Mouse (Mus musculus) heart, adult 2 months (tissue): ENCODE measurements at regions not wholly inside any gene's neighbourhood (a gene's known extent, or its start where the extent isn't known, plus 50 kb on each side); places are given as distances from the start of the nearest gene placed in this dataset.

ENCODE experiments used
- DNase-seq, 2 experiments: peaks; one replicate each; pipeline ENCODE4 v3.0.0; 2021
- H3K27ac ChIP-seq: fragments of 200-600 bp; 2 replicates; pipeline ENCODE4 v1.8.1; 2022
- H3K27me3 ChIP-seq: fragments of 200-500 bp; 2 replicates; pipeline ENCODE4 v1.6.1; 2012; ENCODE audit warnings: mild to moderate bottlenecking, low read length, inconsistent platforms, mixed read lengths; ENCODE audit not compliant: control insufficient read depth, insufficient read depth
- H3K36me3 ChIP-seq: fragments of 200-500 bp; 2 replicates; pipeline ENCODE4 v1.6.1; 2012; ENCODE audit warnings: low read length, inconsistent platforms; ENCODE audit not compliant: control insufficient read depth, insufficient read depth
- H3K4me1 ChIP-seq: fragments of 200-500 bp; 2 replicates; pipeline ENCODE4 v1.6.1; 2011; ENCODE audit warnings: low read length; ENCODE audit not compliant: control insufficient read depth, insufficient read depth
- H3K4me3 ChIP-seq: fragments of 200-600 bp; 2 replicates; pipeline ENCODE4 v1.8.1; 2022
- H3K79me2 ChIP-seq: fragments of 200-500 bp; replicated peaks from 2 replicates; pipeline ENCODE4 v1.6.1; 2012; ENCODE audit warnings: mild to moderate bottlenecking, inconsistent platforms, low read length, moderate library complexity, mixed read lengths; ENCODE audit not compliant: control insufficient read depth, insufficient read depth
- H3K9ac ChIP-seq: fragments of 200-500 bp; 2 replicates; pipeline ENCODE4 v1.6.1; 2012; ENCODE audit warnings: low read depth, mild to moderate bottlenecking, control low read depth, inconsistent platforms, low read length, mixed read lengths
- CTCF ChIP-seq: fragments of 200-600 bp; IDR thresholded peaks from 2 replicates; pipeline ENCODE4 v1.8.1; 2022; ENCODE audit warnings: antibody characterized with exemption, mild to moderate bottlenecking, moderate library complexity
- EP300 ChIP-seq: fragments of 200-500 bp; IDR thresholded peaks from 2 replicates; pipeline ENCODE4 v1.6.1; 2011; ENCODE audit warnings: low read depth, low read length, control low read depth; ENCODE audit not compliant: insufficient read depth
- POLR2A ChIP-seq: fragments of 200-500 bp; IDR thresholded peaks from 2 replicates; pipeline ENCODE4 v1.6.1; 2011; ENCODE audit warnings: mild to moderate bottlenecking, low read depth, low read length, control low read depth; ENCODE audit not compliant: insufficient read depth
- WGBS: fragments of 180-500 bp; shearing (Covaris S2); methylation state at CpG from one replicate; pipeline ENCODE4 v1.1.7; 2018; 5-methylcytosine and 5-hydroxymethylcytosine counted together
- intact Hi-C: fragments of 180-260 bp; cut with DNase I; formaldehyde crosslinking; loops from one replicate; pipeline ENCODE4 v1.15.1; 2025

GRCm38 (mm10) chr16:42648531-42649142 is 227.0 kb upstream of the Zbtb20 start:
- no peak overlapping the region for H3K9ac ChIP-seq
- H3K27me3 ChIP-seq: no peaks in the 10 kb centered on the region
- TF ChIP-seq CTCF: no peak
- no peak for TF ChIP-seq EP300
- TF ChIP-seq POLR2A: no peak
- no peaks in the 10 kb centered on the region for H3K36me3 ChIP-seq
- H3K4me3 ChIP-seq: no peak overlapping the region
- H3K4me1 ChIP-seq: no peaks in the 10 kb centered on the region
- no peaks in the 10 kb centered on the region for H3K79me2 ChIP-seq
- 85% methylated on average over 5 of the region's 5 CpGs for WGBS
- DNase-seq: no peak
- intact Hi-C loops: no loop called here
- no peak overlapping the region for H3K27ac ChIP-seq

DNA sequence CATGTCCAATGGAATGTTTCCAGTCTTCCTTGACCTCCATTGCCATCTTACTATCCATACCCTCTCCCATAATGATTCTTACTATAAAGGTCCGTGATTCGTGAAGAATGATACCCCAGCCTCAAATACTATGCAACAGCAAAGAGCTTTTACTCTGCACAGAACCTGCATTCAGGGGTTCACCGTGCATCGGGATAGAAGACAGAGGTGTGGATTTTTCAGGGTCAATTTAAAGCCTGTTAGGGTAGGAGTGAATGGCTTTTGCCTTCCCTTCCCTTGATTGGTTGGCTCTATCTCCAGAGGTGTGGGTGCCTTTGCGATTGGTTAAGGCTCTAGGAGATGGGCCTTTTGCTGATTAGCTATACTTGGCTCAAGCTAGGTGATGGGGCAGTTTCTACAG is 227.9 kb upstream of the Zbtb20 start:
- 95% methylated on average over 5 of the region's 5 CpGs for WGBS
- TF ChIP-seq CTCF: no peak
- no peak for TF ChIP-seq POLR2A
- TF ChIP-seq EP300: no peak

DNA sequence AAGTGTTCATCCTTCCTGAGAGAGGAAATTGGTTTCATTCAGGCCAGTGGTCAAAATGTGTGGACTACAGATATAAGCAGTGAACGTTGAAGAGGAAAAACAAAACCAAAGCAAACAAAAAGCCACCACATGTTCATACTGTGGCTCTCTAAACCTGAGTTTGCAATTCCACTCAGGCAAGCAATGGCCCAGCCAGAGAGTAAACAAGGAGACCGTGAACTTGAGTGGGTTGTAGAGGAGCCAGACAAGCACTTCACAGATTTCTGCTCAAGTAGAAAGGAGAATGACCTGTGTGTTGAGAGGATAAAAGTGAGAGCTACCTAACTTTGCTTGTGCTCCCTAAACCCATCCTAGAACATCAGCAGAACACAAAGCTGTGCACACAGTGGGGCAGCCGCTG is 239.9 kb upstream of the Zbtb20 start:
- intact Hi-C loops: no loop called here
- TF ChIP-seq POLR2A: no peak
- no peak for TF ChIP-seq EP300
- TF ChIP-seq CTCF: no peak
- DNase-seq: no peak
- H3K4me3 ChIP-seq: no peak overlapping the region
- H3K4me1 ChIP-seq: no peaks in the 10 kb centered on the region
- no peak overlapping the region for H3K9ac ChIP-seq
- no peaks in the 10 kb centered on the region for H3K36me3 ChIP-seq
- no peaks in the 10 kb centered on the region for H3K79me2 ChIP-seq
- H3K27me3 ChIP-seq: no peaks in the 10 kb centered on the region
- WGBS: 67% methylated on average over 3 of the region's 3 CpGs
- no peak overlapping the region for H3K27ac ChIP-seq

More for the DNA sequence above, 227.9 kb upstream of the Zbtb20 start:
- Histone ChIP-seq H3K4me1 (no peaks in the 10 kb centered on the region), H3K79me2 (no peaks in the 10 kb centered on the region), H3K27ac (no peak overlapping the region), H3K4me3 (no peak overlapping the region), H3K9ac (no peak overlapping the region), H3K36me3 (no peaks in the 10 kb centered on the region), H3K27me3 (no peaks in the 10 kb centered on the region)
- no peak for DNase-seq
- intact Hi-C loops: no loop called here

GRCm38 (mm10) chr16:42627675-42628074 is 248.0 kb upstream of the Zbtb20 start:
- intact Hi-C loops: no loop called here
- H3K4me3 ChIP-seq: no peak overlapping the region
- 57% methylated on average over 3 of the region's 3 CpGs for WGBS
- H3K9ac ChIP-seq: no peak overlapping the region
- no peaks in the 10 kb centered on the region for H3K27me3 ChIP-seq
- H3K4me1 ChIP-seq: no peaks in the 10 kb centered on the region
- H3K36me3 ChIP-seq: no peaks in the 10 kb centered on the region
- no peaks in the 10 kb centered on the region for H3K79me2 ChIP-seq
- no peak for TF ChIP-seq POLR2A
- TF ChIP-seq CTCF: no peak
- no peak for TF ChIP-seq EP300
- no peak for DNase-seq
- H3K27ac ChIP-seq: no peak overlapping the region

DNA sequence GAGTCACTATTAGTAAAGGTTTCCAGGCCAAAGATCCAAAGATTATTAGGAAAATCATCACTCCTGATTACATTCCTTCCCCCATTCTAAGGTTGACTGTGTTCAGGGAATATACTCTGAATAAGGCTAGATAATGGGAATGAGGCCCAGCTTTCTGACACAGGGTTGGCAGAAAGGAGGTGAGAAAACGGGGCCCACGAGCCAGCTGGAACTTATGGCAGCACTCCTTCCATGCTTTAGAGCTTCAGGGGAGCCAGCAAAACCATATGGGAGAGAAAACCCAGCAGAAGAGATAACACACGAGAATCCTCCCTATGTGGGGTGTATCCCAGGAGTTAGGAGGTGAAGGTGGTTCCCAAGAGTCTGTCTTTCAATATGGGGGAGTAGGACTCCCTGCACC is 259.8 kb upstream of the Zbtb20 start:
- Histone ChIP-seq H3K27me3 (no peaks in the 10 kb centered on the region), H3K36me3 (no peaks in the 10 kb centered on the region), H3K27ac (no peak overlapping the region), H3K4me3 (no peak overlapping the region), H3K79me2 (no peaks in the 10 kb centered on the region), H3K4me1 (no peaks in the 10 kb centered on the region), H3K9ac (no peak overlapping the region)
- intact Hi-C loops: no loop called here
- WGBS: 53% methylated on average over 3 of the region's 3 CpGs
- no peak for DNase-seq
- no peak for TF ChIP-seq POLR2A

DNA sequence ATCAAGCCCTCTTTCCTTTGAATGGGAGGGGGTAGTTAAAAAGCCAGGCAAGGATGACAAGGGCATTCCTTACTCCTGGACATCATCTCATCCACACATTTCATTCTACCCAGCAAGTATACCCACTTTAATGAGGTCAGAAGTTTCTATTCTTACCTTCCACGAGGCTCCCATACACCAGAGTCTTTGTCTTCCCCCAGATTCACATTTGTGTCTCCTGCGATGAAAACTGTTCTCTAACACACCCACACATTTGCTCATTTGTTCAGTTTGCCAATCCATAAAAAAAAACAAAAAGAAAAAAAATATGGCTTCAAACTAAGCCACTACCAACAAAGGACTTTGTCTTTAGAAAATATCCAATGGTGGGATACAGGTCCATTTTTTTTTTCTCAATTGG is 263.7 kb upstream of the Zbtb20 start:
- no peak for TF ChIP-seq POLR2A
- TF ChIP-seq EP300: no peak
- no peak for TF ChIP-seq CTCF
- Histone ChIP-seq H3K9ac (no peak overlapping the region), H3K27me3 (no peaks in the 10 kb centered on the region), H3K79me2 (no peaks in the 10 kb centered on the region), H3K36me3 (no peaks in the 10 kb centered on the region), H3K4me1 (peaks cover 1% of the 10 kb centered on the region), H3K4me3 (no peak overlapping the region), H3K27ac (no peak overlapping the region)
- DNase-seq: no peak
- intact Hi-C loops: no loop called here
- WGBS: 75% methylated on average over 2 of the region's 2 CpGs
